Mouse (Mus musculus) adrenal gland, postnatal 10 days (tissue): ENCODE data around the gene Rnf227. TPM values are rescaled to one million over a fixed set of nuclear protein-coding genes. Genes with fewer than 3 reads are reported as not detected.
A peak's percentile ranks its signal among the peaks of the same experiment; 100 is the strongest.

Experiments used
- DNase-seq: peaks from one replicate; pipeline ENCODE4 v3.0.0; 2021; ENCODE audit warnings: mixed read lengths
- total RNA-seq, 2 experiments: library from RNA; stranded (reverse); gene quantifications; 2 replicates each; pipeline ENCODE4 v1.2.3; 2021

Gene Rnf227
- total RNA-seq, 2 experiments from 2014 or later, result 4.2 to 7.2 TPM

DNA sequence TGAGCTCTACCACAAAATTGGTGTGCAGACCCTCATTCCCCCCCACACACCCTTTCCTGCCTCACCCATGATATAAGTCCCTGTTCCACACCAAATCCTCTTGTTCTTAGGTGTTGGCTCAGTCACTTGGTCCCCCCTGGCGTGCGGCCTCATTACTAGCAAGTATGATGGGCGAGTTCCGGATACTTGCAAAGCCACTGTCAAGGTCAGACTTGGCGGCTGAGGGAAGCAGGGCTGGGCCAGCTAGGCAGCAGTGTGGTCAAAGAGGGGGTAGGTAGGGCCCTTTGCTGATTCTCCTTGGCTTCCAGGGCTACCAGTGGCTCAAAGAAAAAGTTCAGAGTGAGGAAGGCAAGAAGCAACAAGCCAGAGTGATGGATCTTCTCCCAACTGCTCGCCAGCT lies 9.1 kb upstream of the Rnf227 start:
- DNase-seq, result peak; percentile 41

DNA sequence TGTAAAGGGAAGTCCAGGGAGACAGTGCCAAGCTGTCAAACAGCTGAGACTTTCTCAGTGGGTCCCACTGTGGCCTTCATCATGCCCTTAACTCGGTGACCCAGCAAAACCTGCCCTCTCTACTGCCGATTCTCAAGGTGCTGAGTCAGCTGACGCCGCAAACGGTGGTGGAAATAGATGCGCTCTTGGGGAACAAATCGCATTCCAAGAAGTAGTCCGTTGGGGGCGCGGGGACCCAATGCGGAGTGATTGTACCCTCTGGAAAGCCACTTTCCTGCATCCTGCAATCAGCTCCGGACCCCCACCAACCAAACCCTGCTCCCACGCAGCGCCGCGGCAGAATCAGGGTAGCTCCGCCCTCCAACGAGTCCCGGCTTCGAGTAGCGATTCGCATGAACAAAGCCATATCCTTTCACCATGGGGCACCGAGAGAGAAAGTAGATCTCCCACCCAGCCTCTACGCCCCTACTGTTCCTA lies 8.3 kb upstream of the Rnf227 start:
- DNase-seq, result peak; percentile 85

DNA sequence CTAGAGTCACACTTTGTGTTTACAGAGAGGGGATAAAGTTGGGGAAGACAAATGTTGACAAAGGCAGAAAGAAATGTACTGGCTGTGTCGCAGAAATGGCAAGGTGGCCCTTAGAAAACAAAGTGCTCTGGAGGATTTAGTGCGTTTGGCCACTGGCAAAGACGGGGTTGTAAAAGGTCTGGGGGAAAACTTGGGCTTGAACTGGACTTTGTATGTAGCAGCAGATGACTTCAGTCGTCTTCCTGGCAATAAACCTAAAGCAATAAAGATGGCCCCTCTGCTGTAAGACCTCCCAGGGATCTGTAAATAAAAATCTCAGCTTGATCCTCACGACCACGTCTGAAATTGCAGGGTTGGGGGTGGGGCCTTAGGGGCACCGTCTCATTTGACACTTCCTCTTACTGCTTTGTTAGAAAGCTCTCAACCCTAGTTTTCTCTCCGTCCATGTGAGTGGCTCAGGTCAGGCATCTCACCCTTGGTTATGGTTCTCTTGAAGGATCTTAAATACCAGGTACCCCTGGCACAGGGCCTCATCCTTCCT lies 7.5 kb upstream of the Rnf227 start:
- DNase-seq, result no peak

DNA sequence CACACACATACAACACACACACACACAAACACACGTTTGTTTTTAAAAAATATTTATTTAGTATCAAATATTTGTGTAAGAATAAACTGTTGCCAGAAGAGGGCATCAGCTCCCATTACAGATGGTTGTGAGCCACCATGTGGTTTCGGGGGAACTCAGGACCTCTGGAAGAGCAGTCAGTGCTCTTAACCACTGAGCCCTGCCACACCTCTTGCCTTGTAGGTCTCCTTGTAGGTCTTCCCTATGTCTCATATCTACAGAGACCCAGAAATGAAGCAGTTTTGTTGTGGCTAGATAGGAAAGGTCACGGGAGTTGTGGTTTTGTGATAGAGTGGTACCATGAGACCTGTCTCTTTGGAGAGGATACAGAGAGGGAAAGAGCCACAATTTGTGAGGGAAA lies 6.3 kb upstream of the Rnf227 start:
- no peak for DNase-seq

DNA sequence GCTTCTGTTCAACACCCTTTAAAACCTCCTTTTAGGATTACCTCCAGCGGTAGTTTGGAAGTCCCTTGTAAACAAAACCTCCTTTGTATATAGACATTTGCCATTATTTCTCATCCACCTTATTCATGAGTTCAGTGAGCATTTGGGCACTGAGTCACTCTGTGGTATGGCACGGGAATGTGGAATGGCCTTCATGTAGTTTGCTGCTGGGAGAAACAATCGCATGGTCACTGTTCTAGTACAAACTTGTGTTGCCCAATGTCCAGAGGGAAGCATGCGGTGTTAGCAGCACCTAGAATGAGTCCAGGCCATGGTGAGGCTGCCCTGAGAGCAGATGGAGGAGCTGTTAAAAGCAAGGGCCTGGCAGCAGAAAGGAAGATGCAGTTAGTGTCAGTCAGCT lies 5.5 kb upstream of the Rnf227 start:
- no peak for DNase-seq

DNA sequence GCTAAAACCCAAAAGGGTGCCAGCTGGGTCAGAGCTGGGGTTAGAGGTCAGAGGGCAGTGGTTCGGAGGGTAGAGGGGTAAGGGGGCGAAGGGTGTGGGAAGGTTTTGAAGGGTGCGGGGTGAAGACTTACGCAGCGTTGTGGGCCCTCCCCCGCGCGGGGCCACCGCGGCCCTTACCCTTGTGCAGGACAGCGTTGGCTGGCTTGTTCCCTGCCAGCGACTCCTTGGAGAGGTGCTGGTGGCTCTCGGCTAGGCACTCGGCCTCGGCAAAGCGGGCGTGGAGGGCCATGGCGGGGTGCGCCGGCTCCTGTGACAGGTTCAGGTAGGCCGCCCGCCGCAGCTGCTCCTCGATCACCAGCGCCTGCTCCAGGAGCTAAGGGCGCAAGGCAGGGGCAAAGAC lies 6.2 kb downstream of the Rnf227 start:
- DNase-seq, result no peak

DNA sequence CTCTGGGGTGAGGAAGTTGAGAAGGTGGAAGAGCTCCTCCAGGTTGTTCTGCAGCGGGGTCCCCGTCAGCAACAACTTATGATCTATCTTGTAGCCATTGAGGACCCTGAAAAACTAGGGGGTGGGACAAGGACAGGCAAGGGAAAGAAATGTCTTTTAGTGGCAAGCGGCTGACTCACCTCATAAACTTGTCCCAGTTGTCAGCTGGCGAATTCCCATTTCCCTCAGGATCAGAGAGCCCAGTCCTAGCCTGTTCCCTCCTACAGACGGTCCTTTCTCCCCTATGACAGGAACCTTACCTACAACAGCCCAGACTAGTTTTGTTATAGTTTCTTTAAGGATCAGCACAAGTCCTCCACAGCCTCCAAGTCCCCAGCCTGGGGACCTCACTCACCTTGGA lies 16.3 kb downstream of the Rnf227 start:
- DNase-seq, result no peak

DNA sequence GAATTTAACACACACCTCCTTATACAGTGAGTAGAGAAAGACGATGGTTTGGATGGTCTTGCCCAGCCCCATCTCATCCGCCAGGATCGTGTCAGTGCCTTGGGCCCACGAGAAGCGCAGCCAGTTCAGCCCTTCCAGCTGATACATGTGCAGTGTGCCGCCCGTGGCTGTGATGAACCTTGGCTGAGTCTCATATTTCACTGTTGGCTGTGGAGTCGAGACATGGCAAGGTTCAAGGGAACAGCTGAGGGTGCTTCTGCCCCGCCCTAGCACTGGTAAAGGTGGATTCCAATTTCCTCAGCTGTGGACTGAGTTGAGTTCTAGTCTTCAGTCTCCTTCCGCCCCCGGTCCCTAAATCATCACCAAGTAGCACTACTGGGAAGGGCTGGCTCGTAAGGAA lies 17.4 kb downstream of the Rnf227 start:
- no peak for DNase-seq

DNA sequence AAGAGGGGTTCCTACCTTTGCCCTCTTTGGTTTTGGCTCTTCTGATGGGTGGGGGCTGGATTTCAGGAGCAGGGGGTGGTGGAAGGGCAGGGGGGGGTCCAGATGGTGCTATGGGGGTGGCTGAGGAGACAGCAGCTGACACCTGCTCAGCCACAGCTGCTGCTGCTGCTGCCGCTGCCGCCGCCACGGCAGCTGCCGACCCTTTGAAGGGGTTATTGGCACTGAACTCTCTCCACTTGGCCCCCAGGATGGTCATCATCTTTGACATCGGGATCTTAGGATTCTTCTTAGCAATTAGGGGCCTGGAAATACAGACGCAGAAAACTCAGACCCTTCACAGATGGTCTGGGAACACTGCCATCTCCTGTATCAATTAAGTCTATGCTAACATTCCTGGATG lies 21.8 kb downstream of the Rnf227 start:
- DNase-seq, result no peak

DNA sequence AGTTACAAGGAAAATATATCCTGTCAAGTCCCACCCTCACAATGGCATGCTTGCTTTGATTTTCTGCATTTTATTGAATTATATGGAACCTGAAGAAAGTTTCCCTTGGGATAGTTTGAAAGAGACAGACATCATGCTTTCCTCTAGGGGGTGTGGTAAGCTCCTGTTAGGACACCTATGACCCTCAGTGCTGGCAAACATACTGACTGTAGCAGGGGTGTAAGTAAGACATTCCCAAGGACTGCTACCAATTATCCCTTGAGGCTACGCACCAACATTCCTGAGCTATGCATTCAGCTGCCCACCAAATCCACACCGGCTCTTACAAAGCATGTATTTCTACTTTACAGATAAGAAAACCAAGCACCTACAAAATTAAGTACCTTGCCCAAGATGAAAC lies 22.2 kb downstream of the Rnf227 start:
- DNase-seq, result no peak

DNA sequence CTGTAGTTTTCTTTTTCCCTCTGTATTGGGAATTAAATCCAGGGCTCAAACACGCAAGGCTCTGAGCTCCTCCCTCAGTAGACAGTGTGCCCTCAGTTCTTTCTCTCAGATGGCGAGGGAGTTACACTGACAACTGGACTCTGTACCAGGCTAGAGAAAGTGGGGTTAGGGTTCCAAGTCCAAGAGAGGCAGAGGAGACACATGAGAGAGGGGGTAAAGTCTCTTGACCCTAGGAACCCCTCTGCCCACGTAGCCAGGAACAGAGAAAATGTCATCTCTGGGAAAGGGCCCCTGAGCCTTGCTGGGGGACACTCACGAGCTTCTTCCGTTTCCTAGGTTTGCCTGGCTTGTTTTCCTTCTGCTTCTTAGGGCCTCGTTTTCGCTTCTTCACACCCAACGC lies 24.1 kb downstream of the Rnf227 start:
- no peak for DNase-seq

DNA sequence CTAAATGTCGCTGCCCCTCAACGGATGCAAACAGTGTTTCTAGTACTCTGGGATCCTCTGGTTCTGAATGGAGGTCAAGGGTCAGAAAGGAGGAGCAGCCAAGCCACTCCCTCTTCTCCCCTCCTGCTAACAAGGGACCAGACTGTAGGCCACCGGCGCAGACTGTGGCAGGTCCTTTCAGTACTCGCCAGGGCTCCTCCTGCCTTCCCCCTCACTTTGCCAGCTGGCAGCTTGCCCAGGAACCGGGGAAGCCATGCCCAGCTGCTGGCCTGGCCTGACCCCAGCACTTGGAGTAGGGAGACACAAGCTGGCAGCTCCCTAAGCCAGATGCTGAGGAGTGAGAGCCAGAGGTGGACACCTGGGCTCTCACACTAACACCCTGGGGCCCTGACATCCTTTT lies 24.6 kb downstream of the Rnf227 start:
- peak; percentile 98 for DNase-seq

DNA sequence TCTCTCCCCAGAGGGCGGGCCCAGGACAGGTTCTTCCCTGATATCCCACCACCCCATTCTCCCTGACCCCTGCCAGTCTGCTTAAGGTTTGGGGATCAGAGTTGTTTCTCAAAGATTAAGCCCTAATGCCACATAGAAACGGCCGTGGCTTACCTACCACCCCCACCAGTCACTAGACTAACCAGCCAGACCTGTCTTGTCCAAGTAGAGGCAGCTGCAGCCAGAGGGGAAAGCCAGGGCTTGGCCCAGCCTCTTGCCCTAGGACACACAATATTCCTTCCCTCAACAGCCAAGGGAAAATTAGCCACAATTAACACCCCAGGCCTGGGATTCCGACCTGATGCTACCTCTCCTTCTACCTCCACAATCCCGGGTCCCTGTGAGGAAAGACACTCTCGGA lies 25.5 kb downstream of the Rnf227 start:
- no peak for DNase-seq

DNA sequence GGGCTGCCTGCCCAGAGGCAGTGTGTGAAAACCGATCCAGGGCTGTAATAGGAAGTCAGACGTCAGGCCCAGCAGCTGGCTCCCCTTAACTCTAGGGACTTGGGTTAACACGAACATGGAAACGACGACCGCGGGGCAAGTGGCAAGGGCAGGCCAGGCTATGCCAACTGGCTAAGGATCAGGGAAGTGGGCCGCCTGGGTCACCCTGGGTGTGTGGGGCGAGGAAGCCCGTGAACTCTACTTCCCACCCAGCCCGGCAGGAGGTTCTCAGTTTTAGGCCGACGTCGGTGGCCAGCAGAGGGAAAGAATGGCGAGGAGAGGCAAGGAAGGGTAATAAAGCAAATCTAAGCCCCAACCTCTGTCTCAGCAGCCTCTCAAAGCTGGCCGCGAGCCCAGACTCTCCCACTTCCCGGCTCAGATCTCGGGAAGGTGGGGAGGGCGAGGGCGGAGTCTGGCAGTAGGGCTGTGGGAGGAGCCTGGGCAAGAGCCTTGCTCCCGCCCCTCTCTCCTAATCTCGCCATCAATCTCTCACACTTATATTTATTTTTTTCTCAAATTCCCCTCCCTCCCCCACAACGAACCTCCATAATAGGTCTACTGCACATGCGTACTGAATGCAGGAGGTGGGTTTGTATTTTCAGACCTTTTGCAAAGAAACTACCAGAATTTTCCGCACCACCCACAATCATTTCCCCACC lies 26.0 kb downstream of the Rnf227 start:
- peak; percentile 97 for DNase-seq

DNA sequence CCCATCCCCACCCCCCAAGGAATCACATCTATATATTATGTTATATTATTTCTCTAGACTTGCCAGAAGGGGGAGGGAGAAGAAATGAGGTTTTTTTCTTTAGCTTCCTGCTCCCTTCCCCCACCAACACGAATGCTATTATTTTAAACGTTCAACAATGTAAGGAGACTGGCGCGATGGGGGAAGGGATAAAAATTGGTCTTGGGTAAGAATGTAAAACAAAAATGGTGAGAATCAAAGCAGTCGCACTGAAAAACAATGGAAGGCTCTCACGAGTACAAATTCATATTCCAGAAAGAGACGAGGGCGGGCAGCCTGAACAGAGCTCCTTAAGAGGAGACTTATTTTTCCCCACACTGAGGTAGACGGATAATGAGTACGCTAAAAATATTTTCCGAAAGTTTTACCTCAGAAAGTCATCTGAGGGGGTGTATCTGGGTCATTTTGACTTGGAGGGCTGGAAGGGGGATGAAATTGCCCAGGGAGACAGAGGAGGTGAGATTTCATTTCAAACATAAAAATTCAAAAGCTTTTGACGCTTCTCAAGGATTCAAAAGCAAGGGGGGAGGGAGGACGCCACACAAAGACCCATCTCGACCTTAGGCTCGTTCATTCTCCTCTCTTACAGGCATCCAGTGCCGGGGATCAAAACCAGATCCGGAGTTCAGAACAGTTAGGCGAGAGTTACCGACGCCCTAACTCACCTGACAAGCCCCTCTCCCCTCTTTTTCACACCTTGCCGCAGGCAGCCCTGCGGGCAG lies 26.8 kb downstream of the Rnf227 start:
- peak; percentile 43 for DNase-seq

DNA sequence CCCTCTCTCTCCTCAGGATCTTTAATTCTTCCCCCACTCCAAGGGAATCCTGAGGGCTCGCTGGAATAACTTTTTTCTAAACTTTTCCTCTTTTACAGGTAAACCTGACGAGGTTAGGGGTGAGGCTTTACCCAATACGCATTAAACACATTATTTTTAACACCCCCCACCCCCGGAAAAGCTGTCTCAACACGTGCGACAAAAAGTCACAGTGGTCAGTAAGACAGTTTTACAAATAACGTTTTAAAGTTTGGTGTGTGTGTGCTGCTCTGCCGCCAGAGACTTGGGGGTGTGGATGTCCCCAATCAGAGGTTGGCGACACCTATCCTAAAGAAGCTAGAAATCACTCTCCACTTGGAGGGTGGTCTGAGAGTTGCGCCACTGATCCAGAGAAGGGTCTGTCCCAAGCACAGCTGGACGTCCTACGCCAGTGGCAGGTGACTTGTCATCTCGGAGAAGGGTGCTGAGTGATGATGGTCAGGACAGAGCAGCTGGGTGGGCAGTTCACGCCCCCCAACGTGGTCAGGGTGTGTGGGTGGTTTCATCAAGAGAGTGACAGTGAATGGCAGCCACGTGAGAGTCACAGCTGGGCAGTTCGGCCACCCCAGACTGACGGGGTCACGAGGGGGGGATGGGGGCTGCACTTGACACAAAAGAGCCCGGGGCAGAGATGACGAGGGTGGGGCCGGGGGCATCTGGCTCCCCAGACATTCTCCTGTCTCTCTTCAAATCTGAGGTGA lies 27.5 kb downstream of the Rnf227 start:
- DNase-seq, result peak; percentile 55

DNA sequence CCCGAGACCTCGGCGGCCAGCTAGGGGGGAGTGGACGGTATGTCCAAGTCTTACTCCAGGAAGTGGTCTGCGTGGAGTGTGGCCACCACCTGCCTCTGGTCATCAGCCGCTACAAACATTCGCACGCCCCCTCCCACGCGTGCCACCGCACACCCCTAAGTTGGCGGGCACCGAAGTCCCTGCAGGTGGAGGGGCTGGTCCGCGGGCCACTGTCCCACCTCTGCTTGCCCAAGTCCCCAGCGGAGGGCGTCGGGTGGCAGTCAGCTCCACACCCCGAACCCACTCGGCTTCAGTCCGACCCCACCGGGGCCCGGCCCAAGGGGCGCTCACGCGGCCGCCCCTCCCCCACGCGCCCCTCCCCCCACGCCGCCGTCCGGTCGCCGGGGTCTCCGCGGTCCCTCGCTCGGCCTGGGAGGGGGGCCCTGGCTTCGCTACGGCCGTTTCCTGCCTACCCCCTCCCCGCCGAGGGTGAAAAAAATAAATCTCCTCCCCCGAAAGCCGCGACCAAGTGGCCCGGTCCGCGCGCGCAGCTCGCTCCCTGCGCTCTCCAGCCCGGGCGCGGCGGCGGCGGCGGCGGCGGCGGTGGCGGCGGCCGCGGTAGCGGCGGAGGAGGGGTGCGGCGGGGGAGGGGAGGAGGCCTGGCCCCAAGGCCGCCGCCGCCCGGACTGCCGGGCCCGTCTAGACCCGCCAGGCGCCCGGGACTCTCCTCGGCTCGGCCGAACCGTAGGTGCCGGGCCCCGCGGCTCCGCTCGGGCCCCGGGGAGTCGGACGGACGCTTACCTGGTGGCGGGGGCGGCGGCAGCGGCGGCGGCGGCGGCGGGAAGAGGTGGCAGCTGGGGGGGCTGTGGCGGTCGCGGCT lies 28.3 kb downstream of the Rnf227 start:
- DNase-seq, result peak; percentile 72

DNA sequence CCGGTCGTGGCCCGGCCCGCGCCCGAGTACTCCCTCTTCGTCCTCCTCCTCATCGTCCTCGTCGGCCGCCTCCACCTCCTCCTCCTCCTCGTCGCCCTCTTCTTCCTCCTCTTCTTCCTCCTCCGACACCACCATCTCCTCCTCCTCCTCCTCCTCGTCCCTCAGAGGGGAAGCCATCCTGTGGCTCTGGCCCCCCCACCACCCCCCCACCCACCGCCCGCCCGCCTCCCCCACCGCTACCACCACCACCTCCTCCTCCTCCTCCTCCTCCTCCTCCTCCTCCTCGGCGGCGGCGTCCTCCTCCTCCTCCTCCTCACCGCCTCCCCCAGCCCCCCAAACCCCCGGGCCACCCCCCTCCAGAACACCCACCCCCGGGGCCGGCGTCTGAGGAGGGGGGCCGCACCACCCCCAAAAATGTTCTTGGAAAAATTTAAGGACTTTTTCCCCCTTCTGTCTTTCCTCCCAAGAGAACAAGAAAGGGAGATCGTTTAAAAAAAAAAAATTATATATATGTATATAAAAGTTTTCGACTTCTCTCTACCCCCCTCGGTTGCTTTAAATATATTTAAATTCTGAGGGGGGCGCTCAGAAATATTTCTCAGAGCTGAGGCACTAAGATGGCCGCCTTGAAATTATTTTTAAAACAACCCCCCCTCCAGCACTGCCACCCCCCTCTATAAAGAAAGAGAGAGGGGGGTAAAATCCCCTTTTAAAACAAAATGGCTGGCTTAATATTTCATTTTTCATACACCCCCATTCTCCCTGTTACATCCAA lies 29.1 kb downstream of the Rnf227 start, which contains the start of gene Chd3:
Gene Chd3 (minus strand): TSS at position 192 of the 775 bp plus-strand sequence.
- DNase-seq, result no peak

DNA sequence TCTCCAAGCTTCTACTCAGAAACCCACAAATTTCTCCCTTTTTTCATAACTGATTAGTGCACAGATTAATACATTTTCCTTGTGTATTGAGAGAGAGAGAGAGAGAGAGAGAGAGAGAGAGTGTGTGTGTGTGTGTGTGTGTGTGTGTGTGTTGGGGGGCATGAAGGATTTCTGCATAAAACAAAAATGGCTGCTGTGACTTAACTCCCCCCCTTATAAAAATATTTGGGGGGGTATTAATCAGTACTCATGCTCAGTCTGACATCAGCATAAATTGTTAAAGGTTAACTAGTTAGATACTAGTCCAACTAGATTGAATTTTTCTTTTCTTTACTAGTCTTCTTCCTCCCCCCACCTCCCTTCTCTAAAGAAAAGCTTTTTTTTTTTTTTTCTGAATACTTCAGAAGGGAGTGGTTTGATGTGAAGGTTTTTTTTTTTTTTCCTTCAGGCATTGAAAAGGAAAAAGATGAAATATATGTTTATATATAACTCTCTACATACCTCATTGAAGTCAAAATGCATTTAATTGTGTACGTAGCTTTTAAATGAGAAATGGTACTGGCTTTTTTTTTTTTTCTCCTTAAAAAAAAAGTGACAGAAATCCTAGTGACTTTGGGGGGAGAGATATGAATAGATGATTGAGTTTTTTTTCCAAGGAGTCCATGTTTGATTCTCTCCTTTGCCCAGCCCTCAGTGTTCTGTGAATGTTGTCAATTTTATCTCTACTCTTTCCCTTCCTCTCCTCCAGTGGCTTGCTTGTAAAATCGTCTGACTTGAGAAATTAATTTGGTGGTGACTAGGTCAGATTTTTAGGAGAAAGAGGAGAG lies 29.9 kb downstream of the Rnf227 start:
- no peak for DNase-seq

DNA sequence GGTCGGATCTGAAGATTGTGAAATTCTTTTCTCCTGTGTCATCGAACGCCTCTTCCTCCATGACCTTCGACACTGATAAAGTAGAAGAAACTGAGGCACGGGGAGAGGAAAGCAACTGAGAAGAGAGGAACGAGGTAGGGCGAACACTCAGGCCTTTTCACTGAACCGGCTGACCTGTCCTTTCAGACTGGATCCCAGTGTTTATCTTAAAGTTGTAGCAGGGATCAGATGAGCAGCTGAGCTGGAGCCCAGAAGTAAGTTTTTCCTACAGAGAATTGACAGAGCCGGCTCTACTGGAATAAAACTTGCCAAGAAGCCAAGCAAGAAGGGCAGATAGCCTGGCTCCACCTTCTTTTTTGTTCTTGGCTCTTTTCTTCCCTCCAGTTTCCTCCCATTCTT lies 30.6 kb downstream of the Rnf227 start:
- no peak for DNase-seq
